Mouse (Mus musculus): ENCODE results near the gene Dnajb14.

- no peak for TF ChIP-seq GATA1 (IDR thresholded peaks at IDR 0.05; ENCODE audit: borderline replicate concordance, low read length)
- no peak for TF ChIP-seq FLI1 (IDR thresholded peaks at IDR 0.05; ENCODE audit: low read length)
These were observed 3.1 kb upstream of the Dnajb14 start, which contains the start of gene H2afz for GRCm38 (mm10) chr3:137864124-137864987.

Measured in megakaryocyte, embryonic 14.5 days (primary cell).